Mouse (Mus musculus) liver, embryonic 16.5 days (tissue): Measurements from ENCODE around the gene Taf12. TPM values are rescaled to one million over a fixed set of nuclear protein-coding genes. Genes with fewer than 3 reads are reported as not detected.

Experiments used
- ATAC-seq: fragments of 200-750 bp; cut with Nextera tagmentation; 2 replicates; pipeline ENCODE4 v1.8.0; 2017; ENCODE audit warnings: low read depth, mild to moderate bottlenecking, moderate number of reproducible peaks, moderate library complexity
- H3K27ac ChIP-seq: fragments of 300-500 bp; sonication (generic); 2 replicates; pipeline ENCODE4 v1.5.1; 2014; ENCODE audit warnings: mild to moderate bottlenecking, low read length
- H3K27me3 ChIP-seq: fragments of 300-500 bp; sonication (generic); 2 replicates; pipeline ENCODE4 v1.6.1; 2014; ENCODE audit warnings: low read depth, low read length, mixed read lengths; ENCODE audit not compliant: control insufficient read depth, insufficient read depth
- H3K36me3 ChIP-seq: fragments of 300-500 bp; sonication (generic); 2 replicates; pipeline ENCODE4 v1.6.1; 2014; ENCODE audit warnings: mild to moderate bottlenecking; ENCODE audit not compliant: control insufficient read depth, insufficient read depth
- H3K4me1 ChIP-seq: fragments of 300-500 bp; sonication (generic); 2 replicates; pipeline ENCODE4 v1.6.1; 2014; ENCODE audit warnings: low read depth, low read length, mixed read lengths; ENCODE audit not compliant: control insufficient read depth
- H3K4me2 ChIP-seq: fragments of 300-500 bp; sonication (generic); 2 replicates; pipeline ENCODE4 v1.6.1; 2014; ENCODE audit warnings: low read depth, low read length, mixed read lengths
- H3K4me3 ChIP-seq: fragments of 300-500 bp; sonication (generic); 2 replicates; pipeline ENCODE4 v1.5.1; 2014; ENCODE audit warnings: low read depth, mild to moderate bottlenecking, low read length
- H3K9ac ChIP-seq: fragments of 300-500 bp; sonication (generic); 2 replicates; pipeline ENCODE4 v1.6.1; 2014; ENCODE audit warnings: low read depth, low read length
- H3K9me3 ChIP-seq: fragments of 300-500 bp; sonication (generic); replicated peaks from 2 replicates; pipeline ENCODE4 v1.6.1; 2016; ENCODE audit warnings: low read length; ENCODE audit not compliant: control insufficient read depth
- WGBS: fragments of 180-500 bp; shearing (Covaris S2); extraction: QIAGEN DNeasy Blood & Tissue Kit; methylation state at CpG from one replicate; pipeline ENCODE4 v1.1.7; 2014; ENCODE audit not compliant: insufficient replicate concordance; 5-methylcytosine and 5-hydroxymethylcytosine counted together
- polyA plus RNA-seq: library from polyadenylated mRNA; unstranded; fragments of >200 nt; fragmentation: Nextera tagmentation; extraction: Ambion mirVana; gene quantifications from 2 replicates; pipeline ENCODE4 v1.2.1, GENCODE M21; 2015

The Taf12 gene
- polyA plus RNA-seq, 1 experiment from 2014 or later: 31.0 TPM

DNA sequence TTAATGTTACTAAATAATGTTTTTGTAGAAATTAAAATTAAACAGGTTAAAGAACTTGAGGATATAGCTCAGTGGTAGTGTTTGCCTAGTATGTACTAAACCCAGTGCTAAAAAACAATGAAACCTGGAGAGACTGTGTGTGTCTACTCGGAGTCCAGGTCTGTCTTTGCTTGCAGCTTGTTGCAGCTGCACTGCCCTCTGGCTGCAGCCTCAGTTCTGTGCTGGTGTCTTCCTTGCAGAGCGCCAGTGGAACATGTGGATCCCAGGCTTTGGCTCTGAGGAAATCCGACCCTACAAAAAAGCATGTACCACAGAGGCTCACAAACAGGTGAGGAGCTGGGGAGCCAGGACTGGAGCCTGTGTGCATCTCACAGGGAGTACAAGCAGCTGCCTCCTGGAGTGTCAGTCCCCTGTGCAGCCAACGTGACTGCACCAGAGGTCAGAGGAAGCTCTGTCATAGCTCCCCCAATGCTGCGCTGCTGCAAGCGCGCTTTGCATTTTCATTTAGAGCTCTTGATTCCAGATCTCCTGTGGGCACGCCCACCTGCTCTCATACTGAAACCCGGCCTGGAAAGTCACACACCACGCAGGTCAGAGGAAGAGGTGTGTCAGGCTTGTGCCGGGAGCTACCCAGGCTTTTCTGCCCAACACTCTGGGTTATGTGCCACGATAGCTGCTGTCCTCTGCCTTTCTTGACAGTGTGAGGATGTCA lies 17.6 kb downstream of the Taf12 start:
- Histone ChIP-seq H3K27me3 (no peaks in the 10 kb centered on the region), H3K9me3 (peaks cover 5% of the 10 kb centered on the region), H3K9ac (no peak overlapping the region), H3K4me1 (no peaks in the 10 kb centered on the region), H3K36me3 (peaks cover 36% of the 10 kb centered on the region), H3K4me3 (no peak overlapping the region), H3K4me2 (no peak overlapping the region), H3K27ac (no peak overlapping the region)
- 81% methylated on average over 12 of the region's 12 CpGs for WGBS
- no peak for ATAC-seq

DNA sequence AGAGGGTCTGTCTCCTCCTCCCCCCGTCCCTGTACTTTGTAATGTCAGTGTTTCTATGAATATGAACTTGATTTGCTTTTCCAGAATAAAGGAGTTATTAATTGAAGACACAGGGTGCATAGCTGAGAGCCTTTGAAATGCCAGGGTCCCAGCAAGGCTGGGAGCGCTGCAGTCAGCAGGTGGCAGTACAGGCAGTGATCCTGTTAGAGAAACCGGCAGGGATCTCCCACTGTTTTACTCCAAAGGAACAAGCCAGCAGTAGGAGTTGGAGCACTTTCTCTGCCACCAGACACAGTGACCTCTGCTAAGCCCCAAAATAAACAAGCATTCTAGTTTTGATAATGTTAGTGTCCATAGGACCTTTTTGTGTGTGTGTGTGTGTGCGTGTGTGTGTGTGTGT lies 18.8 kb downstream of the Taf12 start:
- H3K9ac ChIP-seq: no peak overlapping the region
- no peak overlapping the region for H3K27ac ChIP-seq
- H3K4me3 ChIP-seq: no peak overlapping the region
- peaks cover 5% of the 10 kb centered on the region for H3K9me3 ChIP-seq
- 62% methylated on average over 4 of the region's 4 CpGs for WGBS
- ATAC-seq: no peak
- H3K4me2 ChIP-seq: no peak overlapping the region
- H3K27me3 ChIP-seq: no peaks in the 10 kb centered on the region
- no peaks in the 10 kb centered on the region for H3K4me1 ChIP-seq
- peaks cover 32% of the 10 kb centered on the region for H3K36me3 ChIP-seq

DNA sequence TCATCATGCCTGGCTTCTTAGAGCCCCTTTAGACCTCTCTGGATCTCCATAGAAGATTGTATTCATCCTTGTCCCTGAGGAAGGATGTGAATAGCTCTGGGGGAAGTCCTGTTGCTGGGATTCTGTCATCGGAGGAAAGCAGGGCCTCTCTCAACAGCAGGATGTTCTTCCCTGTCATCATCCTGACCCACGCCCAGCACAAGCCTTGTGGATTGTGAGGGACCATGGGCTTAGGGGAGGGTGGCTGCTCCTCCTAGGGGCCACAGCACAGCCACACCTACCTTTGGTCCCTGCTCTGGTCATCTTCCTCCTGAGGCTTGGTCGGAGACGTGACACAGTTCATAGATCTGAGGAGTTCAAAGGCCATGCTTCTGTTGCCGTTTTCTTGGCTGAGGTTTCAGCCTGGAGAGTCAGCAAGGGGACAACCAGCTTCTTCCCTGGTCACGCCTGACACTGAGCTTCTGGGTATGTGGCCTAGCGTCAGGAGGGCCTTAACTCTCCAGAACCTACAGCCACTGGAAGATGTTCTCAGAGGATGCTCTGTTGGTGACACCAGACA lies 19.6 kb downstream of the Taf12 start:
- H3K4me3 ChIP-seq: no peak overlapping the region
- 73% methylated on average over 7 of the region's 7 CpGs for WGBS
- peaks cover 32% of the 10 kb centered on the region for H3K36me3 ChIP-seq
- H3K27ac ChIP-seq: no peak overlapping the region
- H3K9me3 ChIP-seq: peaks cover 5% of the 10 kb centered on the region
- no peaks in the 10 kb centered on the region for H3K27me3 ChIP-seq
- ATAC-seq: no peak
- no peak overlapping the region for H3K9ac ChIP-seq
- H3K4me2 ChIP-seq: no peak overlapping the region
- H3K4me1 ChIP-seq: no peaks in the 10 kb centered on the region

DNA sequence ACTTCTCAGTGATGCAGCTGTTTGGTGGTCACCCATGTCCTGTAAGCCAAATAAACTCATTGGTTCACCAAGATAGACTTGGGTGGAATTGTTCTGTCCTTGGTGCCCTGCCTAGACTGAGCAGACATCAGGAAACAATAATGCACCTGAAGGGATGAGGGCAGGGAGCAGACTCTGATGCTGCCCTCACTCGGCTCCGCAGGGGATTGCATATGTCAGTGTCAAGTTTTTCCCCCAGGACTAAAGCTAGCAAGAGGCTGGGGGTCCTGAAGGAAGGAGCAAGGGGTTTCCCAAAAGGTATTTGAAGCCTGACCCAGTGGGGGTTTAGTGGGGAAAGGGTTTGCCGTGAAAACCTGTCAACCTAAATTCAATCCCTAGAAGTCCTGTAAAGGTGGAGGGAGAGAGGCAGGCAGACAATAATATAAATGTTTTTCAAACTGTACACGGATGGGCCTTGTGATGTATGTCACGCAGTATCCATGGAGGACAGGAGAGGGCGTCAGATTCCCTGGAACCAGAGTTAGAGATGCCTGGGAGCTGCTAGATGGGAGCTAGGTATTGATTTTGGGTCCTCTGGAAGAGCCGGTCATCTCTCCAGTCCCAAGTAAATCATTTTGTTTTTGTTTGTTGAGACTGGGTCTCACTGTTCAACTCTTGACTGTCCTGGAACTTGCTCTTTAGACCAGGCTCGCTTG lies 21.7 kb downstream of the Taf12 start:
- WGBS: 49% methylated on average over 8 of the region's 8 CpGs
- Histone ChIP-seq H3K4me2 (no peak overlapping the region), H3K9ac (no peak overlapping the region), H3K4me1 (no peaks in the 10 kb centered on the region), H3K9me3 (peaks cover 5% of the 10 kb centered on the region), H3K27ac (no peak overlapping the region), H3K4me3 (no peak overlapping the region), H3K36me3 (peaks cover 22% of the 10 kb centered on the region), H3K27me3 (no peaks in the 10 kb centered on the region)
- no peak for ATAC-seq

DNA sequence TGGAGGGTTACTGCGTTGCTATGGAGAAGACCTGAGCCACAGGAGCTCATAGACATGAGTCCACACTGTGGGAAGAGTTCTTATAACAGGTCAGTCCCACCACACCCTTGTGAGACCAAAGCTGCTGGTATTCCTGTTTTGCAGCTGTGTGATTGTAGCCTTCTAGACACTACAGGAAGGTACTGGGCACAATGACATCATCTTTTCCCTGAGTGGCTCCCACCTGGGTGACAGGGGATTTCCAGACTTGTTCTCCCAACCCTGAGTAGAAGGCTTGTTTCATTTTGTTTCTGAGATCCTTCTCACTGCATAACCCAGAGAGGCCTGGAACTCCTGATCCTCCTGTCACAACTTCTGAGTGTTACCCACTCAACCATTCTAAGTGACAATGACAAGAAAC lies 25.7 kb downstream of the Taf12 start:
- Histone ChIP-seq H3K4me2 (no peak overlapping the region), H3K4me3 (no peak overlapping the region), H3K9me3 (no peaks in the 10 kb centered on the region), H3K9ac (no peak overlapping the region), H3K36me3 (no peaks in the 10 kb centered on the region), H3K27me3 (no peaks in the 10 kb centered on the region), H3K4me1 (peaks cover 13% of the 10 kb centered on the region), H3K27ac (no peak overlapping the region)
- 69% methylated on average over 1 of the region's 1 CpGs for WGBS
- ATAC-seq: no peak

DNA sequence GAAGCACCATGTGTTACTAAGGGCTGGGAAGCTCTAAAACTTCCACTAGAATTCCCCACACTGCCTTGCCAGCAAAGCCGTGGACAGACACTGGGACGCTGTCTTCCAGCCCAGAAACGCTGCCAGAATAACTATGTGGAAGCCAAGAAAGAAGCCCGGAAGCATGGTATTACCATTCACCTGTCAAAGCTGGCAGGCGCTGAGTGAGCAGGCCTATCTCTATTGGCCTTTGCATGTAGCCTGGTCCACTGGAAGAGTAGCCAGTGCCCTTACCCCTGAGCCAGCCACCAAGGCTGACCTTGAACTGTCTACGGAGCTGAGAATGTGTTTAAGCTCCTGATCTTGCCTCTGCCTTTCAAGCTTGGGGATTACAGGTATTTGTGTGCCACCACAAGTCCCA lies 27.3 kb downstream of the Taf12 start:
- no peak overlapping the region for H3K9ac ChIP-seq
- ATAC-seq: no peak
- no peaks in the 10 kb centered on the region for H3K27me3 ChIP-seq
- no peaks in the 10 kb centered on the region for H3K36me3 ChIP-seq
- H3K4me2 ChIP-seq: no peak overlapping the region
- peaks cover 22% of the 10 kb centered on the region for H3K4me1 ChIP-seq
- H3K4me3 ChIP-seq: no peak overlapping the region
- H3K27ac ChIP-seq: no peak overlapping the region
- 74% methylated on average over 6 of the region's 6 CpGs for WGBS
- no peaks in the 10 kb centered on the region for H3K9me3 ChIP-seq

DNA sequence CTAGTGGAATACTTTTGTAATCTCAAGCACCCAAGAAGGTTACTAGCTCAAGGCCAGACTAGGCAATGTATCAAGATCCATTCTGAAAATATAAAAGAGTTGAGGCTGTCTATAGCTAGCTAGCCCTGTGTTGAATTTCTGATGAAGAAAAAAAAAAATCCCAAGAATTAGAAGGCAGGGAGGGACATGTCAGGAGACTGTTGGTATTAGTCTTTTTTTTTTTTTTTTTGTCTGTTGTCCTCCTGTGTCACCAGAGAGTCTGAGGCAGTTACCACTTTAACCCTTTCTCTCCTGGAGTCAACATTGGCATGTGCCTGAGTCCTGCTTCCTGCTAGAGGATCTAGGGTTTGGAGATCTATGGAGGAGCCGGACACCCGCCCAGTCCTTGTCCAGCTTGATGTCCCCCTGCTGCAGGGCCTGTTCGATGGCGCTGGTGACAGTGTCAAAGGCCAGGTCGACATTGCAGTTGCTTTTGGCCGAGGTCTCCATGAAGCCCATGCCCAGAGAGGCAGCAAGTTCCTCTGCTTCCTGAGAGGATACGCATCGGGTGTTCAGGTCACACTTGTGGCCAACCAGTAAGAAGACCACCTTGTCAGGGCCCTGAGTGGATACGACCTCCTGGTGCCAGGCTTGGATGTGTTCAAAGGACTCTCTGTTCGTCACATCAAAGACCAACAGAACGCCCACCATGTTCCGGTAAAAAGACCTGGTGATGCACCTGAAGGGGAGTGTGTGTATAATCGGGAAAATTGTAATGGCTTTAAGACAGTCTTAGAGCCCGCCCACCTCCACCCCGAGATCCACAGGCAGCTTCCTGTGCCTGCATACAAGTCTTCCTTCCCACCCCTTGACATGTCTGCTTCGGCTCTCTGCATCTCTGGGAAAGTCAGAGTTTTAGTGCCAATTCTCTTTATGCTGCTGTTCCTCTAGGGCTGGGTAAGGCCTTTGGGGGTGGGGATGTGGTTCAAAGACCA lies 28.1 kb downstream of the Taf12 start:
- Histone ChIP-seq H3K4me3 (peak overlapping the region; percentile 65), H3K9me3 (no peaks in the 10 kb centered on the region), H3K4me2 (peak overlapping the region; percentile 76), H3K27ac (no peak overlapping the region), H3K27me3 (no peaks in the 10 kb centered on the region), H3K36me3 (no peaks in the 10 kb centered on the region), H3K4me1 (peaks cover 22% of the 10 kb centered on the region), H3K9ac (peak overlapping the region; percentile 65)
- no peak for ATAC-seq
- 52% methylated on average over 16 of the region's 16 CpGs for WGBS

DNA sequence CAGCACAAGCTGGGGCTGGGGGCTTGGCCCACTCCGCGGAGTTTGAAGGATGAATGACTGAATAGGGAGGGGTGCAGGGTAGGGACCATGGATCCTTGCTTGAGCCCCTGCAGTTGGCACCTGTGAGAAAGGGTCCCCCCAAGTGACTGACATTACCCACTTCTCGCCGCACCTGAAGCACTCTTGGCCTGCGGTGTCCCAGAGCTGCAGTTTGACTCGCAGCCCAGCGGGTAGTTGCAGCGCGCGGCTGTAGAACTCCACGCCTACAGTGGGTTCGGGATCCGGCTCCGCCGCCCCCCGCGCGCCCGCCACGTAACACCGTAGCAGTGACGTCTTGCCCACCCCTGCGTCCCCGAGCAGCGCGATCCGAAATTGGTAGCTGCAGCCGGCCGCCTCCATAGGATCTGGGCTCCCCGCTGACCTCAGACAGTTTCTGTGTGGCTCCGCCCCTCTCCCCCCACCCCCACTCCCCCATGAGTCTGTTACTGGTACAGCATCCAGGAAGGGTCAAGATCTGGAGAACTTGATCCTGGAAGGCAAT lies 28.8 kb downstream of the Taf12 start, which contains the start of gene Rab42:
Gene Rab42, minus strand, starts transcription at position 447 of the 541 bp plus-strand sequence.
- Histone ChIP-seq H3K9ac (peak within 1 kb of the TSS; percentile 65), H3K4me3 (peak within 1 kb of the TSS; percentile 65), H3K36me3 (no peaks in the 10 kb centered on the region), H3K27ac (no peak within 1 kb of the TSS), H3K27me3 (no peaks in the 10 kb centered on the region), H3K4me1 (peaks cover 22% of the 10 kb centered on the region), H3K4me2 (peak within 1 kb of the TSS; percentile 76), H3K9me3 (no peaks in the 10 kb centered on the region)
- under 1% methylated on average over 31 of the region's 31 CpGs for WGBS
- ATAC-seq: peak; percentile 68
